Mouse (Mus musculus): ENCODE results near the gene Skida1. TPM values are rescaled to one million over a fixed set of nuclear protein-coding genes. Genes with fewer than 3 reads are reported as not detected.

Gene Skida1
- polyA plus RNA-seq, 1 experiment from 2014 or later = 17.2 TPM

DNA sequence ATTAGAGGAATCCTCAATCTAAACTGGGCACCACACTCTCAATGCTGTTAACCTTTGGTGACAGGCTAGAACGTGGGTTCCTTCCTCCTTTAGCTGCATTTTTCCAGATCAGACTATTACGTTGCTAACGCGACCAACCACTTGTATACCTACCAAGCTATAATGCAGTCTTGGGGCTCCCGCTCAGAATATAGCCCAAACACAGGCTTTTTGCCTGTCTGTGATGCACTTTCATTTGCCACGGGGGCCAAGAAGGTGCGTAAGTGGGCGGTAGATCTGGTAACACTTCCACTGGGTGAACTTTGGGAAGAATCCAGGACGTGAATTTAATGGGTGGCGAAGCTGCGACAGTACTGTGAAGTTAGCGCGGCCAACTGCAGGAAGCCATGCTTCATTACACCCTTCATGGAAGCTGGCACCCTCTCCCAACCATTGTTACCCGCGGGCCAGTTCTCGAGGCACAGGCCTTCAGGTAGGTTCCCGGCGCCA lies 15.0 kb upstream of the Skida1 start:
- peaks cover 25% of the 10 kb centered on the region for H3K36me3 ChIP-seq (replicated peaks)
- peaks cover 64% of the 10 kb centered on the region for H3K4me1 ChIP-seq
- H3K9me3 ChIP-seq = no peaks in the 10 kb centered on the region
- H3K27me3 ChIP-seq (ENCODE audit: poor library complexity, severe bottlenecking) = no peaks in the 10 kb centered on the region
- peak overlapping the region; percentile 90 for H3K4me3 ChIP-seq
- DNase-seq (ENCODE audit: extremely low spot score, low spot score) = peak; percentile 67
- peak overlapping the region; percentile 100 for H3K27ac ChIP-seq
- WGBS = under 1% methylated on average over 18 of the region's 18 CpGs

DNA sequence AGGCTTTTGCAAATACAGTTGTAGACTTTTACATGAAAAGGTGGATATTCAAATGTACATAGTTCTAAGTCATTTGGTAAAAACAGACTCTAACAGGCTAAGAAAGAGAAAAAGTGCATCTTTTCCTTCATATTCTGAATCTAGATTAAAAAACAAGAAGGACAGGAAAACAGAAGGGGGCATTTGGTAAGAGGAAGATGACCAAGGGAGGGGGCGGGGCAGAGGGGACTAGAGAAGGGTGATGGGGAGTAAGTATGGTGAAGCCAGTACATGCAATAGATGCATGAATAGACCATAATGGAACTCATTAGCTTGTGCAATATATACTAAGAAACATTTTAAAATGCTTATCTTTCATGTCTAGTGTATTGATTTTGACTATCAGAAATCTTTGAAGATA lies 11.5 kb upstream of the Skida1 start:
- H3K9me3 ChIP-seq = no peaks in the 10 kb centered on the region
- peaks cover 57% of the 10 kb centered on the region for H3K4me1 ChIP-seq
- no peak for DNase-seq (ENCODE audit: extremely low spot score, low spot score)
- H3K27ac ChIP-seq = peak overlapping the region; percentile 99
- H3K4me3 ChIP-seq = peak overlapping the region; percentile 26
- no peaks in the 10 kb centered on the region for H3K36me3 ChIP-seq (replicated peaks)
- no peaks in the 10 kb centered on the region for H3K27me3 ChIP-seq (ENCODE audit: poor library complexity, severe bottlenecking)
- WGBS = 60% methylated on average over 1 of the region's 1 CpGs

DNA sequence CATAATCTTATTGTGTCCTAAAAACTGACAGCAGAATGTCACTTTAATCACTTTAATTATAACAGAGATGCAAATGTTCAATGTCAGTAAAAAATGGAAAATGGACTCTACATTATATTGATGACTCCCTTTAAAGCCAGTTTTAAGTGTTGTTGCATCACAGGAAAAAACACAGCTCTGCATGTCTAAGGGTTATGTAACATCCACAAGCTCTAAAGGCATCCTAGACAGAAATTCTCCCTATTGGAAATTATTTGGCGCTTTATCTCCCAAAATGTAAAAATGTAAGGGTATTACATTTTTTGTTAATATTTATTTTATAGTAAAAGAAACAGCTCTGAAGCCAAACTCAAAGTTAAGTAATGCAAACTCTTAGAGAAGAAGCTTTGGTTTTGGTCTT lies 11.0 kb upstream of the Skida1 start:
- H3K27me3 ChIP-seq (ENCODE audit: poor library complexity, severe bottlenecking) = no peaks in the 10 kb centered on the region
- H3K4me3 ChIP-seq = peak overlapping the region; percentile 93
- no peaks in the 10 kb centered on the region for H3K9me3 ChIP-seq
- 67% methylated on average over 1 of the region's 1 CpGs for WGBS
- H3K4me1 ChIP-seq = peaks cover 57% of the 10 kb centered on the region
- H3K36me3 ChIP-seq (replicated peaks) = no peaks in the 10 kb centered on the region
- H3K27ac ChIP-seq = peak overlapping the region; percentile 99
- no peak for DNase-seq (ENCODE audit: extremely low spot score, low spot score)

DNA sequence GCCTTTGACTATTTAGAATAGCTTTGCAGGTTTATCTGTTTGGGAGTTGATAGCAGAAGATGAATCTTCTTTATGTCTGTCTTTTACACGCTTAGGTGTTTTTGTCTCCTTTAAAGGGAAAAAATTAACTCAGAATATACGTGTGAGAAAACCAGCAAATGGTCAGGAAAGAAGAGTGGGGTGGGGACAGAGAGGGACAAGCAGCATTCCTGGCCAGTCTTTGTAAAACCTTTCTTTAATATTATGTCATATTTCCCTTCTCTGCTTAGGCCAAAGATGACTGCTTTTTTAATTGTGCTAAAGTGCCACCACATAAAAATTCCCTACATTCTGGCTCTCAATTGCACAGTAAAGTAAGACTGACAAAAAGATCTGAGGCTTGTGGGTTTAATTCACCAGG lies 10.2 kb upstream of the Skida1 start:
- Histone ChIP-seq H3K4me3 (peak overlapping the region; percentile 93), H3K27ac (peak overlapping the region; percentile 99), H3K4me1 (peaks cover 60% of the 10 kb centered on the region), H3K27me3 (ENCODE audit: poor library complexity, severe bottlenecking) (no peaks in the 10 kb centered on the region), H3K36me3 (replicated peaks) (no peaks in the 10 kb centered on the region), H3K9me3 (no peaks in the 10 kb centered on the region)
- WGBS = 23% methylated on average over 2 of the region's 2 CpGs
- DNase-seq (ENCODE audit: extremely low spot score, low spot score) = no peak

DNA sequence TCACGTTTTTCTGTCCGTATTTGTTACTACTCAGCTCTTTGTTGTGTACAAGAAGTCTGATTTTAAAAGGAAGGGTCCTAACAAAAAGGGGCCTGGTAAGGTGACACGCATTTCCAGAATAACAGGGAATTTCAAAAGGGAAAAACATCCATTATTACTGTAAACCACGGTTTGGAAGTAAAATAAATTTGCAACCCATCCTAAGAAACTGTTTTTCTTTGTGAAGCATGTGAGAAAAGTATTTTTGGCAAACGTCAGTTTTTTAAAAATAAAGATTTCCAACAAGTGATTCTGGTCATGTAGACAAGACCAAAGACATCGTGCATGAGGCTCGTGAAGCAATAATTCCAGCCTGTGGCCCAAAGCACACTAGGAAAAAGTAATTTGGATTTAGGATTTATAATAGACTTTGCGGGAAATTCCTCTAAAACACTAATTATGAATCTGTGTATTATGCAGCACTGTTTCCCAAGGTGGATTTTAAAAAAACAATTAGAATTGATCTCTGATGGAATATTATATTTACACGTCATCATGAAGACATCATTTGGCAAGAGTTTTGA lies 9.4 kb upstream of the Skida1 start:
- Histone ChIP-seq H3K4me1 (peaks cover 66% of the 10 kb centered on the region), H3K36me3 (replicated peaks) (no peaks in the 10 kb centered on the region), H3K27ac (peak overlapping the region; percentile 99)

DNA sequence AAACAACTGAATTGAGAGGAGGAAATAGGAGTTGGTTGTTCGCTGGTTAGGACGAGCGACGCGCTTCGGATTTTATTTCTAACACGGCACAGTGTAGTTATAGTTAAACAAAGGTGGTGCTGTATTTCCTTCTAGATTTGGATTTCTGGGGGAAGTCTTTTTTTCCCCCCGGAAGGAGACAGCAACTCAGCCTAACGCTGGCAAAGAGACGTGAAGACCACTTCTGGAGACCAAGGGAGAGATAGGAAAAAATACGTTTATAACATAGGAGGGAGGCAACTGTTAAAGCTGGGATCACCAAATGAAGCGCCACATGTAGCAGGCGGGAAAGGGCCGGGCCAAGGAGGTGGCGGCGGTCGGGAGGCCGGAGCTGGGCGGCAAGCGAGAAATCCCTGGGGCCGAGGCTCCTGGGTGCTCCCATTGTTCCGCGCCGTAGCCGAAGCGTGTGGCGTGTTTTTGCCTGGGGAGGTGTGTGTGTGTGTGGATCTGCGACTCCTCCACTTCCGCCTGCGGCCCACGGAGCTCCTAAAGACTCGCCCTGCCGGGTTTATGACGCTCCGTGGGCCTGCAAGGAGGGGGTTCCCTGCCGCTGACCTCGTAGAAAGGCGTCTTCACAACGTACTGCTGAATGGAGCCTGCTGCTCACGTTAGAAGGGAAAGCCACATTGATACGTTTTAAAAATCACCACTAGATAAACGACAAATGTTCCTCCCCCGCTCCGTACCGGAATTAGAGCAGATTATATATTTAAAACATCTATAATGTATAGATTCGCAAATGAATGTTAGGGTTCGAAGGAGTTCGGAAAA lies 8.7 kb upstream of the Skida1 start:
- Histone ChIP-seq H3K36me3 (replicated peaks) (no peaks in the 10 kb centered on the region), H3K9me3 (no peaks in the 10 kb centered on the region), H3K4me1 (peaks cover 66% of the 10 kb centered on the region), H3K4me3 (peak overlapping the region; percentile 93), H3K27me3 (ENCODE audit: poor library complexity, severe bottlenecking) (no peaks in the 10 kb centered on the region), H3K27ac (peak overlapping the region; percentile 99)
- DNase-seq (ENCODE audit: extremely low spot score, low spot score) = peak; percentile 61
- WGBS = under 1% methylated on average over 48 of the region's 48 CpGs

More for the DNA sequence above, 9.4 kb upstream of the Skida1 start:
- Histone ChIP-seq H3K4me3 (peak overlapping the region; percentile 93), H3K27me3 (ENCODE audit: poor library complexity, severe bottlenecking) (no peaks in the 10 kb centered on the region), H3K9me3 (no peaks in the 10 kb centered on the region)
- no peak for DNase-seq (ENCODE audit: extremely low spot score, low spot score)
- WGBS = 10% methylated on average over 9 of the region's 9 CpGs

DNA sequence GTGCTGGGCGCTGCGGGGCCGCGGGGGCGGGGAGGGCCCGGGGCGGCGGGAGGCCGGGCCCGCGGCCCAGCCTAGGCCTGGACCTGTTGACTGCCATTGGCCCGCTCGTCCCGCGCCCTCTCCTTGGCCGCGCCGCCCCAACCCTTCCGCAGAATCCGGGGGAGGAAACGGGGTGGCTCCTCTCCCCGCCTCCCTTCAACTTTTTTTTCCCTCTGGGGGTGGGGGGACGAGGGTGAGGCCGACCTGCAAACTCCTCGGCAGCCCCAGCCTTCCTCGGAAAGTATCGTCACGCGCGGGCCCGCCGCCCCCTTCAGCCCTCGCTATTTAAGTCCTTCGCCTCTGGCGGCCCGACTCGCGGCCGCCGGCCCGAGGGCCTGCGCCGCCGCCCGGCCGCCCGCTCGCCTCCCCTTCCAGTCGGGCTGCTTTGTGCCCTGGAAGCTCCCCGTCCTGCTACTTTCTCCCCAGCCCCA lies 8.0 kb upstream of the Skida1 start:
- under 1% methylated on average over 35 of the region's 50 CpGs for WGBS
- peak overlapping the region; percentile 93 for H3K4me3 ChIP-seq
- DNase-seq (ENCODE audit: extremely low spot score, low spot score) = peak; percentile 93
- peaks cover 66% of the 10 kb centered on the region for H3K4me1 ChIP-seq
- H3K27me3 ChIP-seq (ENCODE audit: poor library complexity, severe bottlenecking) = no peaks in the 10 kb centered on the region
- H3K27ac ChIP-seq = peak overlapping the region; percentile 99
- H3K36me3 ChIP-seq (replicated peaks) = no peaks in the 10 kb centered on the region
- H3K9me3 ChIP-seq = no peaks in the 10 kb centered on the region

DNA sequence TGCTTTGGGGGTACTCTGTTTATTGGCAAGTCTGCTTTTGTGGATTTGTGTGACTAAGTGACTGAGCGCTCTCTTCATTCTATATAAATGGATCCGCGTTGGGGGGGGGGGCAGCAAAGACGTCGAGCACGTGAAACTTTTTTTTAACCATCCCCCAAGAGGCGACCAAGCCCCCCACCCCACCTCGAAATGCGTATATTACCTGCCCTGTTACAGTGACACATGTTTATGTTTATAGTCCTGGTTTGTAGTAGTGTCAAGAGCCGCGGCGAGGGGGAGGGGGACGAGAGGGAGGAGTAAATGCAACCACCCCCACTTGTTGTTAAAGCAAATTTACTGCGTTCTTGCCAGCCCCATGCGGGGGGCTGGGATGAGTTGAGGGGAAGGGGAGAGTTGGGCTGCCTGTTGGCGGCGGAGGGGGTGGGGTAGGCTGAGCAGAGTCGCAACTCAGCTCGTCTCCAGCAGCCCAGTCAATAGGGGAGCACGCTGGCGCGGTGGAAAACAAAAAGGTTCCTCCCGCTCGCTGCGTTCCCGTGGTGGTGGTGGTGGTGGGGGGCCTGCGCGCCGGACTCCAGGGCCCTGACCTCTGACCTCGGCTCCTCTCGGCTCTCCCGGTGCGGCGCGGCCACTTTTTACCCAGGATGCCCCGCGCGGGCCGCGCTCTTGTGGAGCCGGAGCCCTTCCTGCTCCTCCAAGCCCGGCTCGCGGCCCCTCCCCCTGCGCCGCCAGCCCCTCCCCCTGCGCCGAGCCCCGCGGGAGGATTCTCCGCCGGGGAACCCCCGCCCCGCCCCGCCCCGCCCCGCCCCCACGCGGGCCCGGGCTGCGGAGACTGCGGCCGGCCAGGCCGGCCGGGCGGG lies 7.3 kb upstream of the Skida1 start:
- no peaks in the 10 kb centered on the region for H3K9me3 ChIP-seq
- H3K4me1 ChIP-seq = peaks cover 68% of the 10 kb centered on the region
- peak overlapping the region; percentile 93 for H3K4me3 ChIP-seq
- peak; percentile 99 for DNase-seq (ENCODE audit: extremely low spot score, low spot score)
- no peaks in the 10 kb centered on the region for H3K36me3 ChIP-seq (replicated peaks)
- no peaks in the 10 kb centered on the region for H3K27me3 ChIP-seq (ENCODE audit: poor library complexity, severe bottlenecking)
- H3K27ac ChIP-seq = peak overlapping the region; percentile 99
- WGBS = under 1% methylated on average over 45 of the region's 66 CpGs

DNA sequence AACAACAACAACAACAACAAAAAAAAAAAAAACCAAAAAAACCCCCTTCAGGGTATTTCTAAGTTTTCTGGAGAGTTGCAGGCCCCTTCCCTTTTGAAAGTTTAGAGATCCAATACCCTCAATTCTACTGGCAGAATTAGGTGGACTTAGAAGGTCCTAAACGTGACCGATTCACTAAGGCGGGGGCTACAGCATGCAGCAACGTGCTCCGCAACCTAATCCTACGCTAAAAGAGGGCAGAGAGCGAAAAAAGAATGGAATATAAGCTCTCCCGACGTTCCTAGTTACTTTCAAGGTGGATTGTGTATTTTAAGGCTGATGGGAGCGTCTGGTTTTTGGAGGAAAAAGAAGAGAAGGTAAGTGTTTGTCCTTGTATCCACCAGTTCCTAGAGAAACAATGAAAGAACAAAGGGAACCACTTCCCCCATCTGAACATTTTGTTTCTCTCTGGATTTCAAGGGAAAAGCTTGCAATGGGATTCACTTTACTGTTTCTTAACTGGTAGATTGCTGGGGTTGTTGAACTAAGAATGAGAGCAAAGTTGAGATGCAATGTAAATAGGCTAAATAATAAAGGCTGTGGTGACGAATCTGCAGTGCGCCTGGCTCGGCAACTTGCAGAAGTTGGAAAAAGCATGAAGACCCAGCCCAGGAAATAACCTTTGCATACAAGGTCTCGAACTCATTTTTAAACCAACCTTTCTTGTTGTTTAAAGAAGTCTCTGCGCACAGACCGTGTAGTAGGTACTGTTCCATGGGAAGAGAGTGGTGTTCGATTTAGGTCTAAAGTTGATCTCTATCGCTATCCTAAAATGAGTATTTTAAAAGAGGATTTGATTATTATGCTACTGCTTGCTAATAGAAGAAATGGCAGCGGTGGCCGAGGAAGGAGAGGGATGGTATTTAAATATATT lies 6.4 kb upstream of the Skida1 start, which contains the start of gene Mllt10:
TSS of gene Mllt10 (plus strand) at position 222 of the 913 bp plus-strand sequence.
- H3K36me3 ChIP-seq (replicated peaks) = no peaks in the 10 kb centered on the region
- H3K4me1 ChIP-seq = peaks cover 68% of the 10 kb centered on the region
- DNase-seq (ENCODE audit: extremely low spot score, low spot score) = no peak
- under 1% methylated on average over 20 of the region's 20 CpGs for WGBS
- H3K27me3 ChIP-seq (ENCODE audit: poor library complexity, severe bottlenecking) = no peaks in the 10 kb centered on the region
- peak within 1 kb of the TSS; percentile 93 for H3K4me3 ChIP-seq
- H3K9me3 ChIP-seq = no peaks in the 10 kb centered on the region
- H3K27ac ChIP-seq = peak within 1 kb of the TSS; percentile 99

DNA sequence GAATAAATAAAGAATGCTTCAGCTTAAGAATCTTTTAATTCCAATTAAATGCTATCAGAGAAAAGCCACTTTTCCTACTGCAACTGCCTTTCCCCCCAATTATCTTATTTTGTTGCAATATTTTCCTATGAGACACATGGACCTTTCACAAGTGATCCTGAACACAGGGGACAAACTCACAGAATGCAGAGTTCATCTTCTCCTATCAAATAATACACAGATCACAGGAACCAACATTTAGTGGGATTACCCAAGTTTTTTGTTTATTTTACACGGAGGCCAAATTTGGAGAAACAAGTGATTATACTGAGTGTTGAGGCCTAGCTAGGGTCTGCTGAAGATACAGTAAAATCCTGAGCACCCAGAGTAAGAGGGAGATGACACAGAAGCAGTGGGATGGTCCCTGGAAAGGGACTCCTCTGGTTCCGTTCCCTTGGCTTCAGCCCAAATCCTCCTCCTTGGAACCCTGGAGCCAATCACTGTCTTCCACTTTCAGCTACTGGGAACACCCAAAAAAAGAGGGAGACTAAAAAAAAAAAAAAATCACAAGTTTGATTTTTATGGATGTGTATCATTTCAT lies 5.2 kb upstream of the Skida1 start:
- no peaks in the 10 kb centered on the region for H3K36me3 ChIP-seq (replicated peaks)
- H3K9me3 ChIP-seq = no peaks in the 10 kb centered on the region
- WGBS = 7% methylated on average over 2 of the region's 2 CpGs
- peaks cover 68% of the 10 kb centered on the region for H3K4me1 ChIP-seq
- no peak for DNase-seq (ENCODE audit: extremely low spot score, low spot score)
- H3K27me3 ChIP-seq (ENCODE audit: poor library complexity, severe bottlenecking) = no peaks in the 10 kb centered on the region
- H3K27ac ChIP-seq = peak overlapping the region; percentile 99
- peak overlapping the region; percentile 93 for H3K4me3 ChIP-seq

DNA sequence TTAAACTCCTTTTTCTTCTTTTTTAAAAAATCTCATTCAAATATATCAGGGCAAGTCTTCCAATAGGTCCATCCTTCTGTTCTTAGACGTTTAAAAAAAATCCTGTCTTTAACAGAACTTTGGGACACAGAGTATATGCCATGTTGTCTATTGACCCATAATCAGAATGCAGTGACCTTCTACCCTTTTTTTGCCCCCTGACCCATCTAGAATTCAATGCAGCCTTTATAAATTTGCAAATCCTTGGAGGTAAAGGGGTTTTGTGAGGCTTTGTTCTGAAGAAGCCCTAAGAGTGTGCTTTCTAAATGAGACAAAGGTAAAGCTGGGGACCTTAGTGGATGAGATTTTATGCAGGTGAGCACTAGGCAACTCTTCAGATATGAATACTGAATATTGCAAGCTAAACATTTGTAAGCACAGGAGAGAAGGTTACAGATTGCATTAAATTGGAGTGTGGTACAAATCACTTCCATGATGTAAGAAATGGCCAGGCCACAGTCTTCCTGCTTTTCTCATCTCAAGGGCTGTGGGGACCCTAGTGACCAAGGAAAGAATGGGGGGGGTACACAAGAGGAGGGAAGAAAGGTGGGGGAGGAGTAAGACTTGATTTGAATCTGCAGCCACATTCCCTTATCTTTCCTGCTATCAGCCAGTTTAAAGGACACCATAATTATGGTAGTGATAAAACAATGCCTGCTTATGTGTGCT lies 4.5 kb upstream of the Skida1 start:
- peaks cover 66% of the 10 kb centered on the region for H3K4me1 ChIP-seq
- WGBS = 5% methylated on average over 1 of the region's 1 CpGs
- no peak for DNase-seq (ENCODE audit: extremely low spot score, low spot score)
- no peaks in the 10 kb centered on the region for H3K27me3 ChIP-seq (ENCODE audit: poor library complexity, severe bottlenecking)
- peak overlapping the region; percentile 99 for H3K27ac ChIP-seq
- H3K36me3 ChIP-seq (replicated peaks) = no peaks in the 10 kb centered on the region
- H3K9me3 ChIP-seq = no peaks in the 10 kb centered on the region
- H3K4me3 ChIP-seq = peak overlapping the region; percentile 93
